Mouse (Mus musculus): ENCODE measurements around the gene Scgb2b3. TPM values are rescaled to one million over a fixed set of nuclear protein-coding genes. Genes with fewer than 3 reads are reported as not detected.

The Scgb2b3 gene
- polyA plus RNA-seq (2012) = not detected in 2 replicates

DNA sequence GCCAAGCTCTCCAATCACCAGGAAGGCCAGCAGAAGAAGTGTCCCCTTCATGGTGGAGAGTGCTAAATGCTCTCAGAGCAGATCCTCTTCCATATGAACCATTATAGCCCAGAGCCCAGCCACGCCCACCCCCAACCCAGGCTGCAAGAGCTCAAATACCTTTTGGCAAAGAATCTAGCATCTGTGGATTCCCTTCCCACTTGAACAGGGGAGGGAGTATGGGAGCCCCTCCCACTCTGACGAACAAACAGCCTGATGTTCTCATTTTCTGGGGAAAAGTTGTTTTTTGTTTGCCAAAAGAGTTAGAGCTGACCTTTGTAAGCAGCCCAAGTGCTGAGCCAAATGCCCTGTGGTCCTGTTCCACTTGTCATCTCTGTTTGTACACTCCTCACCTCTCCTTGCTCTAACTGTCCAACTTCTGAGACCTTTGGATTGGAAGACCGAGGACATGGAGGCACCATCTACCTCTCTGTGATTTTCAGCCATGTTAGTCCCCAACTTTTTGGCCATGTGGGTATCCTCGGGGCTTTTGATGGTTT, at the start of gene Scgb2b3:
Scgb2b3 (minus strand) TSS at position 51 of the 539 bp plus-strand sequence.
- no peak for TF ChIP-seq GATA1 (IDR thresholded peaks at IDR 0.05; ENCODE audit: low read length)

- no peak for TF ChIP-seq GATA1 (IDR thresholded peaks at IDR 0.05; ENCODE audit: low read length)
These were observed 13.4 kb upstream of the Scgb2b3 start, which contains the start of gene Scgb1b3 for GRCm38 (mm10) chr7:31375292-31375691. Gene Scgb1b3 (plus strand): TSS chr7:31375592.

Other genes with a start within 250 kb of the Scgb2b3 start
- 0.16 and 0.21 TPM in 2 replicates for gene Hpn, start 246.8 kb downstream of the Scgb2b3 start, polyA plus RNA-seq (2012)
- 0.11 and 0.17 TPM in 2 replicates for gene Scn1b, start 235.1 kb downstream of the Scgb2b3 start, polyA plus RNA-seq (2012)
- gene Gramd1a, start 206.2 kb downstream of the Scgb2b3 start, polyA plus RNA-seq (2012) = 89.7 and 102 TPM in 2 replicates
- gene Scgb2b2, start 71.6 kb downstream of the Scgb2b3 start, polyA plus RNA-seq (2012) = not detected in 2 replicates
- gene Scgb1b2, start 70.3 kb downstream of the Scgb2b3 start, polyA plus RNA-seq (2012) = not detected in 2 replicates
- gene Scgb1b3, start 13.5 kb upstream of the Scgb2b3 start, polyA plus RNA-seq (2012) = not detected in 2 replicates